Mouse (Mus musculus) hindbrain, embryonic 15.5 days (tissue): ENCODE data around the gene Chd8. TPM values are rescaled to one million over a fixed set of nuclear protein-coding genes. Genes with fewer than 3 reads are reported as not detected.
A peak's percentile ranks its signal among the peaks of the same experiment; 100 is the strongest.
"Not testable (repeated sequence)": the region's sequence is repeated elsewhere in the genome, so short reads cannot be mapped to it uniquely, and the experiment has no call there.

Experiments used
- ATAC-seq: fragments of 200-750 bp; cut with Nextera tagmentation; 2 replicates; pipeline ENCODE4 v1.8.0; 2017; ENCODE audit warnings: low read depth, moderate number of reproducible peaks, moderate TSS enrichment; ENCODE audit not compliant: low FRiP score
- H3K27ac ChIP-seq: fragments of 300-500 bp; sonication (generic); replicated peaks from 2 replicates; pipeline ENCODE4 v1.5.1; 2015; ENCODE audit warnings: mild to moderate bottlenecking, inconsistent platforms
- H3K27me3 ChIP-seq: fragments of 300-500 bp; sonication (generic); 2 replicates; pipeline ENCODE4 v1.6.1; 2015; ENCODE audit warnings: control low read depth, inconsistent platforms
- H3K36me3 ChIP-seq: fragments of 300-500 bp; sonication (generic); 2 replicates; pipeline ENCODE4 v1.6.1; 2015; ENCODE audit warnings: control low read depth, inconsistent platforms
- H3K4me1 ChIP-seq: fragments of 300-500 bp; sonication (generic); replicated peaks from 2 replicates; pipeline ENCODE4 v1.6.1; 2015; ENCODE audit warnings: control low read depth, inconsistent platforms
- H3K4me2 ChIP-seq: fragments of 300-500 bp; sonication (generic); 2 replicates; pipeline ENCODE4 v1.6.1; 2015; ENCODE audit warnings: moderate library complexity, mild to moderate bottlenecking, inconsistent platforms
- H3K4me3 ChIP-seq: fragments of 300-500 bp; sonication (generic); 2 replicates; pipeline ENCODE4 v1.5.1; 2015; ENCODE audit warnings: mild to moderate bottlenecking, inconsistent platforms
- H3K9ac ChIP-seq: fragments of 300-500 bp; sonication (generic); 2 replicates; pipeline ENCODE4 v1.6.1; 2015; ENCODE audit warnings: inconsistent platforms
- H3K9me3 ChIP-seq: fragments of 300-500 bp; sonication (generic); 2 replicates; pipeline ENCODE4 v1.6.1; 2016; ENCODE audit warnings: control low read depth, inconsistent platforms
- WGBS: fragments of 180-500 bp; shearing (Covaris S2); methylation state at CpG from one replicate; pipeline ENCODE4 v1.1.7; 2015; 5-methylcytosine and 5-hydroxymethylcytosine counted together
- polyA plus RNA-seq: library from polyadenylated mRNA; unstranded; fragments of >200 nt; fragmentation: Nextera tagmentation; extraction: Ambion mirVana; gene quantifications from 2 replicates; pipeline ENCODE4 v1.2.1, GENCODE M21; 2015

Chd8 gene
- polyA plus RNA-seq = 36.4 and 38.7 TPM in 2 replicates

DNA sequence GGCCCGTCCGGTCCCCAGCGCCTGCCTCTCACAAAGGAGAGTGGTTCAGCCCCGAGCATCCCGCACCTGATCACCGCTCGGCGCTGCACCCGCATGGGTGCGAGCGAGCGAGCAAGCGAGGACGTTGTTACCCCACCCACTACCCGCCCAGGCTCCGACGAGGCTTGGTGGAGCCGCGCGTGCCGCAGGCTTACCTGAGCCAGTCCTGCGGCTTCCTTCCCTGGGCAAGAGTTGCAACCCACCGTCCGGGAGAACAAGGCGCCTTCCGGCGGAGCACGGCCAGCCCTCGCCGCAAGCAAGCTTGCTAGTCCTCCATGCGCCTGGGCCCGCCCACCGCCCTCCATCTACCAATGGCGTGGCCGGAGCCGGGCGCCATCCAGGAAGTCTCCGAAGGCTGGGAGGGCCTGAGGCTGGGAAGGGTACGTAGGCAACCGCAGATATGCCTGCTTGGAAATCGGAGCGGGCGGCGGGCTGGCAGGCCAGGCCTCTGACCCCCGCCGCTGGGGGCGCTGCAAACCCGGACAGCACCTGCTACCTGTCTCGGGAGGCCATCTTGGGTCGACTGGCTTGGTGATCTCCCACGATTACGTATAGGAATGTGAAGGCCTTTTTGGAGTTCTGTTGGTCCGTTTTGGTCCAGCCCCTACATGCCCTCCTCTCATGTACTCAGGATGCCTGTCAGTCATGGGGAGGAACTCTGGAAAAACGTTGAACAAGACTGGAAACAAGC lies at the start of gene Chd8:
Chd8 (minus strand) TSS at position 297 of the 730 bp plus-strand sequence.
- ATAC-seq = peak; percentile 100
- H3K36me3 ChIP-seq = 0 out of 2 replicates have a peak, but pooled peaks cover 6% of the 10 kb centered on the region
- no peaks in the 10 kb centered on the region for H3K27me3 ChIP-seq
- peak within 1 kb of the TSS; percentile 98 for H3K4me3 ChIP-seq
- H3K9ac ChIP-seq = peak within 1 kb of the TSS; percentile 93
- peak within 1 kb of the TSS; percentile 96 for H3K27ac ChIP-seq
- H3K4me2 ChIP-seq = peak within 1 kb of the TSS; percentile 74
- WGBS = under 1% methylated on average over 54 of the region's 54 CpGs
- peaks cover 25% of the 10 kb centered on the region for H3K4me1 ChIP-seq
- H3K9me3 ChIP-seq = no peaks in the 10 kb centered on the region

DNA sequence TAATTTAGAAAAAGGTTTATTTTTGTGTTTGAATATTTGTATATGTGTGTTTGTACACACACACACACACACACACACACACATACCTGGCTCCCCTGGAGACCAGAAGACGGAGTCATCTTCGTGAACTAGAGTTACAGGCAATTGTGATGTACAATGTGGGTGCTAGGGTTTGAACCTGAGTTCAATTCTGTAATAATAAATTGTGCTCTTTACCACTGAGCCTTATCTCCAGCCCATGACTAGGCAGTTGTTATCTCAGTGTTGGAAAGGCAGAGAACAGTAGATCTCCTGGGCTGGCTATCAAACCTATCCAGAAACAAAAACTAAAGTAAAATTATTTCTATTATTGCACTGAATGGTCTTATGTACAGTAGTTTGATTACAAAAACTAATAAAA lies 48.5 kb upstream of the Chd8 start:
- peaks cover 7% of the 10 kb centered on the region for H3K36me3 ChIP-seq
- WGBS = 93% methylated on average over 2 of the region's 2 CpGs
- H3K9ac ChIP-seq = no peak overlapping the region
- H3K27me3 ChIP-seq = no peaks in the 10 kb centered on the region
- H3K4me2 ChIP-seq = no peak overlapping the region
- H3K4me3 ChIP-seq = no peak overlapping the region
- peaks cover 20% of the 10 kb centered on the region for H3K4me1 ChIP-seq
- no peak for ATAC-seq
- no peaks in the 10 kb centered on the region for H3K9me3 ChIP-seq
- H3K27ac ChIP-seq = 0 out of 2 replicates have a peak overlapping the region, but pooled peaks have one; percentile 55

DNA sequence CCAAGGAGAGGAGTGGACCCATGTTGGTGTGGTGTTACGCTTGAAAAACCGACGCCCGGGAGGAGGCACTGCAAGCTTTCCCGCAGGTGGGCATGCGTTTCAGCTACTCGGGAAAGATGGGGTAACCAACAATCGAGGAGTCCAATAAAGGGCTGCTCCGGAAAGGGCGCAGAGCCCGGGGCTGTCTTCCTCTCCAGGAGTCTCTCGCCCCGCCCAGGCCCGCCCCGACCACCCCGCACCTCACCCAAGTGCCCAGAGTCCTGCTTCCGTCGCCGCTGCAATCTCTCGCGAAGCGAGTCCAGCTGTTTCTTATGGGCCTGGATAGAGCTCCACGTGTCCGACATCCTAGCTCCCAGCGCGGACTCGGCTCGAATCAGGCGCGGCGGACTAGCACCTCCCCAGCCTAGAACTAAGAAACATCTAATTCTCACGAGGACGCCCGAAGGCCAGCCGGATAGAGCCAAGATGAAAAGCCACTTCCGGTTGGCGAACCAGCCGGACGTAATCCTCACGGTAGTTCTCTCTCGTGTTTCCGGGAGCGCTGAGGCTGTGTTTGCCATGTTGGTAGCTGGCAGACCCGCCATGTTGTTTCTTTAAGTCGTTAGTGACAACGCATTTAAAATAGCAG lies 47.2 kb upstream of the Chd8 start, which contains the start of gene Mettl3:
Mettl3 (minus strand) TSS at position 485 of the 628 bp plus-strand sequence.
- H3K4me3 ChIP-seq = peak within 1 kb of the TSS; percentile 79
- H3K4me2 ChIP-seq = peak within 1 kb of the TSS; percentile 69
- H3K4me1 ChIP-seq = peaks cover 15% of the 10 kb centered on the region
- H3K27me3 ChIP-seq = no peaks in the 10 kb centered on the region
- peaks cover 11% of the 10 kb centered on the region for H3K36me3 ChIP-seq
- H3K9ac ChIP-seq = peak within 1 kb of the TSS; percentile 71
- ATAC-seq = peak; percentile 95
- under 1% methylated on average over 46 of the region's 46 CpGs for WGBS
- no peaks in the 10 kb centered on the region for H3K9me3 ChIP-seq
- peak within 1 kb of the TSS; percentile 94 for H3K27ac ChIP-seq

DNA sequence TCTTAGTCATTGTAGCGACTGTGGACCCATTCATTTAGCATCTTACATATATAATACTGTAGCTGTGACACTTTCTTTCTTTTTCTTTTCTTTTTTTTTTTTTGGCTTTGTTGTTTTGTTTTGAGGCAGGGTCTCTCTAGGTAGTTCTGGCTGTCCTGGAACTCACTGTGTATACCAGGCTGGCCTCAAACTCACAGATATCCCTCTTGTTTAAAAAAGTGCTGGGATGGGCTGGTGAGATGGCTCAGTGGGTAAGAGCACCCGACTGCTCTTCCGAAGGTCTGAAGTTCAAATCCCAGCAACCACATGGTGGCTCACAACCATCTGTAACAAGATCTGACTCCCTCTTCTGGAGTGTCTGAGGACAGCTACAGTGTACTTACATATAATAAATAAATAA lies 45.9 kb upstream of the Chd8 start:
- peaks cover 13% of the 10 kb centered on the region for H3K4me1 ChIP-seq
- H3K27ac ChIP-seq, H3K27me3 ChIP-seq, H3K9ac ChIP-seq, ATAC-seq, H3K9me3 ChIP-seq: not testable (repeated sequence)
- WGBS = 89% methylated on average over 3 of the region's 3 CpGs
- H3K4me3 ChIP-seq = peak overlapping the region; percentile 79; the same call in 1 of the 2 replicates
- H3K36me3 ChIP-seq = peaks cover 18% of the 10 kb centered on the region
- H3K4me2 ChIP-seq = peak overlapping the region; percentile 69

DNA sequence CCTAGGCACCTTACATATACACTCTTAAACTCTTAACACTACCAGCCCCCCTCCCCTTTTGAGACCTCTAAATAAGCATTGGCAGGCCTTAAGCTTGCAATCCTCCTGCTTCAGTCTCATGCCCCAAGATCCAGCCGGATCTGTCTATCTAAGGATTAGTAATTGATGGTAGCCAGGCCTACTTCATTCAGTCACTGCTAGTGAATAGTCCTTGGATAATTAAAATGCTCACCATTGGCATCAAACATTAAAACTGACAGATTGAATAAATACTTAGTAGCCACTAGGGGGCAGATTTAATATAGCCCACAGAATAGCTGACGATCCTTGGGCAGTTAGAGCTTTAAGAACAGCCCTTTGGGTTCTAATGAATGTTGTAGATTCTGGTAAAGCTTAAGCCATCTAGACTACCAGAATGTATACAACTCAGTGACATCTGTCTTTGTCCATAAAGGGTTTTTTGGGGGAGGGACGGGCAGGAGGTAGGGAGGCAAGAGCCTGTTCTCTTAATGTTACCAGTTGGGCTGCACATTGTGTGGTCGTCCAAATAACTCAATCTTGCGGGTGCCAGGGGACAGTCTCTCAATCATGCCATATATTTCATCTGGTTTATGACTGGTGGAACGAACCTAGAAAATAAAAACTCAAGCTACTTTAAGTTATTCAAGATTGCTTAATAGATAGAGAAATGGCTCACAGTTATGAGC lies 38.1 kb upstream of the Chd8 start:
- H3K27ac ChIP-seq = no peak overlapping the region
- H3K27me3 ChIP-seq = no peaks in the 10 kb centered on the region
- H3K4me3 ChIP-seq = no peak overlapping the region
- peak; percentile 57 for ATAC-seq
- H3K9ac ChIP-seq = no peak overlapping the region
- H3K9me3 ChIP-seq = no peaks in the 10 kb centered on the region
- WGBS = 60% methylated on average over 6 of the region's 6 CpGs
- no peak overlapping the region for H3K4me2 ChIP-seq
- no peaks in the 10 kb centered on the region for H3K4me1 ChIP-seq
- peaks cover 82% of the 10 kb centered on the region for H3K36me3 ChIP-seq

- 92% methylated on average over 3 of the region's 3 CpGs for WGBS
- Histone ChIP-seq H3K9ac (no peak overlapping the region), H3K36me3 (peaks cover 34% of the 10 kb centered on the region), H3K4me1 (peaks cover 15% of the 10 kb centered on the region), H3K27ac (no peak overlapping the region), H3K4me2 (no peak overlapping the region), H3K9me3 (no peaks in the 10 kb centered on the region), H3K27me3 (no peaks in the 10 kb centered on the region), H3K4me3 (no peak overlapping the region)
- ATAC-seq = no peak
These were observed 26.6 kb upstream of the Chd8 start for GRCm38 (mm10) chr14:52284191-52284590.

- H3K27me3 ChIP-seq = no peaks in the 10 kb centered on the region
- peaks cover 31% of the 10 kb centered on the region for H3K36me3 ChIP-seq
- no peak overlapping the region for H3K4me2 ChIP-seq
- no peak overlapping the region for H3K27ac ChIP-seq
- H3K9ac ChIP-seq = no peak overlapping the region
- no peak for ATAC-seq
- 98% methylated on average over 5 of the region's 5 CpGs for WGBS
- no peak overlapping the region for H3K4me3 ChIP-seq
- no peaks in the 10 kb centered on the region for H3K9me3 ChIP-seq
- H3K4me1 ChIP-seq = peaks cover 15% of the 10 kb centered on the region
These were observed 26.0 kb upstream of the Chd8 start for GRCm38 (mm10) chr14:52283629-52284028.

- H3K4me3 ChIP-seq = peak overlapping the region; percentile 80
- peaks cover 12% of the 10 kb centered on the region for H3K36me3 ChIP-seq
- peak overlapping the region; percentile 63 for H3K4me2 ChIP-seq
- H3K4me1 ChIP-seq = peaks cover 23% of the 10 kb centered on the region
- no peaks in the 10 kb centered on the region for H3K27me3 ChIP-seq
- ATAC-seq = no peak; the same call in 1 of the 2 replicates
- H3K9ac ChIP-seq = peak overlapping the region; percentile 82
- H3K9me3 ChIP-seq = no peaks in the 10 kb centered on the region
- 1% methylated on average over 19 of the region's 21 CpGs for WGBS
- peak overlapping the region; percentile 88 for H3K27ac ChIP-seq
These were observed 22.2 kb upstream of the Chd8 start for GRCm38 (mm10) chr14:52279747-52280120.

DNA sequence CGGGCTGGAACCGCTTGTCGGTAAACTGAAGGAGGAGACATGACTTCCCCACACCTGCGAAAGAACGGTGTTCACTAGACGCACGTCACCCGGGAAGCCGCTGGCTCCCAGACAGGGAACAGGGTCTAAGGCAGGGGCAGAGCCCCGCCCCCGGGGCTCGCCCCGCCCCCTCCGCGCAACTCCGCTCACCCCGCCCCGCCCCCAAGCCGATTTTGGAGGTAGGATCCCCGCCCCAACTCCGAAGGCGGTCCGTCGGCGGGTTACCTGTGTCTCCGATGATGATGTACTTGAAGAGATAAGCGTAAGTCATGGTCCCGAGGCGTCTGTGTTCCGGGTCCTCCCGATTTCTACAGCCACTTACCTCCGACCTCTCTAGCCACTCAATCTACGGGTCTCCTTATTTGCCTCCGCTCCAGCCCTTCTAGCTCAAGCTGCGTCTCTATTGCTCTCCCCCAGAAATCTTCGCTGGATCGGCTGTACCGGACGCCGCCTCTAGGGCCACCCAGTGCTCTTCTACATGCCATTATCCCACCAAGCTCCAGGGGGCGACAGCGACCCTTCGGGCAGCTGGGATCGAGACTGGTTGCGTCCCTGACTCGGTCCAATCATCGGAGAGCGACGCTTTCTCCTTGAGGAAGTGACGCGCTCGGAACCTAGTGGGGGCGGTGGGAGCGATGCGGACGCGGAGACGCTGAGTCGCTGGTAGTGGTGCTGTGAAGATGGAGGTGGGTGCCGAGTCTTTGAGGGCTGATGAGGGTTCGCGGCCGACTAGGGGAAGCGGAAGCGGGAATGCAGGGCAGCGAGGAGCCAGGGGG lies 21.6 kb upstream of the Chd8 start, which contains the start of the genes Tox4 and Rab2b:
Tox4 (plus strand) TSS at position 215 of the 815 bp plus-strand sequence.
Rab2b (minus strand) TSS at position 614 of the 815 bp plus-strand sequence.
- peak within 1 kb of the TSS; percentile 80 for H3K4me3 ChIP-seq
- H3K27ac ChIP-seq = peak within 1 kb of the TSS; percentile 88
- peak; percentile 99 for ATAC-seq
- peak within 1 kb of the TSS; percentile 82 for H3K9ac ChIP-seq
- under 1% methylated on average over 59 of the region's 66 CpGs for WGBS
- H3K9me3 ChIP-seq = no peaks in the 10 kb centered on the region
- H3K27me3 ChIP-seq = no peaks in the 10 kb centered on the region
- peak within 1 kb of the TSS; percentile 70 for H3K4me2 ChIP-seq
- peaks cover 18% of the 10 kb centered on the region for H3K36me3 ChIP-seq
- peaks cover 23% of the 10 kb centered on the region for H3K4me1 ChIP-seq

DNA sequence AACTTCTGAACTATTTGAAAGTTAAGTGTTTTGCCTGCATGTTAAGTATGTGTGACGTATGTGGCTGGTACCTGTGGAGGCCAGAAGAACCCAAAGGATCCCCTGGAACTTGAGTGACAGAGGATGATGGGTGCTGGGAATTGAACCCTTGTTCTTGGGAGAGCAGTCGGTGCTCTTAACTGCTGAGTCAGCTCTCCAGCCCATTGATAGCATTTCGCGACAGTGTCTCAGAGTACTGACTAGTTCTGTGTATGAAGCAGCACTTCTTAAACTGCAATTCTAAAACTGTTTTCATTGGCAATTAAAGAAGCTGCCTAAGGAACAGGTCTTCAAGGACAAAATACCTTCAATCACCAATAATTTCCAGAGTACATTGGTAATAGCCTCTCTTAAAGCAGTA lies 19.6 kb upstream of the Chd8 start:
- Histone ChIP-seq H3K36me3 (peaks cover 32% of the 10 kb centered on the region), H3K27me3 (no peaks in the 10 kb centered on the region), H3K27ac (no peak overlapping the region), H3K4me3 (no peak overlapping the region), H3K9ac (no peak overlapping the region), H3K4me2 (no peak overlapping the region), H3K9me3 (no peaks in the 10 kb centered on the region), H3K4me1 (peaks cover 23% of the 10 kb centered on the region)
- 95% methylated on average over 4 of the region's 4 CpGs for WGBS
- no peak for ATAC-seq

DNA sequence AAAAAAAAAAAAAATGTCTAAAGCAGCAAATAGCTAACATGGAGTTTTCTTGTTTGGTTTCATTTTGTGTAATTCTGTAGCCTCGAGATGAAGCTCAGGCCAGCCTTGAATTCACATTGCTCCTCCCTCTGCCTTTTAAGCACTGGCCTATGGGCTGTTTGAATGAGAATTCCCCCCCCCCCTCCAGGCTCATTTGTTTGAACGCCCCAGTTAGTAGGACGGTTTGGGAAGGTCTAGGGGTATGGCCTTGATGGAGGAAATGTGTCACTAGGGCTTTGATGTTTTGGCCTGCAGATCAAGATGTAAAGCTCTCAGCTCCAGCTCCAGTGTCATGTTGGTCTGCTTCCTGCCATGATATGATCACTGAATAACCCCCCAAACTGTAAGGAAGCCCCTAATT lies 15.2 kb upstream of the Chd8 start:
- Histone ChIP-seq H3K4me2 (no peak overlapping the region), H3K27ac (no peak overlapping the region), H3K4me1 (no peaks in the 10 kb centered on the region), H3K9ac (no peak overlapping the region), H3K4me3 (no peak overlapping the region), H3K36me3 (peaks cover 48% of the 10 kb centered on the region), H3K9me3 (no peaks in the 10 kb centered on the region), H3K27me3 (no peaks in the 10 kb centered on the region)
- WGBS = 64% methylated on average over 3 of the region's 3 CpGs
- no peak for ATAC-seq
